Mouse (Mus musculus) cerebellum, adult 8-10 months (tissue): ENCODE measurements around the gene Carmil1.

Experiments used
- DNase-seq: peaks from one replicate; pipeline ENCODE4 v3.0.0; 2022

Carmil1 gene

DNA sequence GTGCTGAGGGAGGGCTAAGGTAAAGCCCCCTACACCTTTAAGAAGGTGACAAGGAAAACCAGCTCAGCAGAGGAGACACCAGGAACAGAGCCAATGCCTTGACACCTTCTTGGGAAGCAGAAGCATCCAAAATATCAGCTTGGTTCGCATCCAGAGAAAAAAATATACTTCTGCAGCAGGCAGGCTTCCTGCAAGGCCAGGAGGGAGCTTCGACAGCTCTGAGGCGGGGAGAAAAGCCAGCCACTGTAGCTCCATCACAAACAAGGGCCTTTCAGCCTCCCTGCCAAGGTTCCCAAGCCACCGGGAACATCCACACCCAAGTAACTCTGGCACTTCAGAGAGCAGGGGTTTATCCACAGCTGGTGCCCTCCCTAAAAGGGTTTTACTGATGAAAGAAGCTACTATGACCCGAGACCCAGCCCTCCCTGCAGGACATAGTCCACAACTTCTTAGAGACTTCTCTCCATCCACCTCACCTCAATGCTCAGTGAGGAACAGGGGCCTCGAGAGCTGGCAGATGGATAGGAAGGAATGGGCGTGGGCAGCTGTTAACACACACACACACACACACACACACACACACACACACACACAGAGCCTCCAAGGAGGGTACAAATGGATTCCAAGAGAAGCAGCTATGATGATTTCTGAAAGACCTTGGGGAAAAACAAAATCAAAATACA lies 80.6 kb downstream of the Carmil1 start:
- DNase-seq, result no peak

- DNase-seq, result no peak
Observed at GRCm38 (mm10) chr13:24198396-24198924, 82.1 kb downstream of the Carmil1 start.

GRCm38 (mm10) chr13:24195371-24195770 lies 85.2 kb downstream of the Carmil1 start:
- no peak for DNase-seq

GRCm38 (mm10) chr13:24194018-24194417 lies 86.6 kb downstream of the Carmil1 start:
- DNase-seq, result no peak

DNA sequence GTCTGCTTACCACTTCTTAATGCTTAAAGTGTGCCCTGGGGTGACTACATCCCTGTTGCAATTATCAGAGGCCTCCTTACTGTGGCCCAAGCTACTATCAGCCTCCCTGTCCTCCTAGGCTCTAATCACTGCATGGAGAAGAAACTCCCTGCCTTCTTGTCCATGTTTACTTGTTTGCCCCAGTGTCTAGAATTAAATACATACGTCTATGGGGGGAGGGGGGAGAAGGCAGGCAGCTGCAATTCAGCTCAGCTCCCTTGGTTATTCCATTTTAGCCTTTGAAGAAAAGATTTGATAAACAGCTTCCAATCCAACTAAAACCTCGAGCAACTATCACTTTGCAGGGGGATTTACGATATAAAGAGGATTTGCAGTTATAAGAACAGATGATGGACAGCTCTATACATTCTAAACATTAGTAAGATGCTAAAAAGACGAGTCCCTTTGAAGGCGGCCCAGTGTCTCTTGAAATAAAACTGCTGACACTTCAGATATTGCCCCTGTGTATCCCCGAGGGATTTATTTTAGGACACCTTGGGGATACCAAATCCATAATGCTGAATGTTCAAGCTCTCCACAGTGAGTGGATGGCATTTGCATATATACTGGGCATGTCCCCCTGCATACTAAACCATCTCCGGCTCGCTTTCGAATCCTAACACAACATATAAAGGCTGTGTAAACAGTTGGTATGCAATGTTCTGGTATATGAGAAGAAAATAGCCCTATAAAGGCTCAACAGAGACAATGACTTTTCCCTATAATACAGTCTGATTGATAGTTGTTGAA lies 89.5 kb downstream of the Carmil1 start:
- DNase-seq, result no peak

DNA sequence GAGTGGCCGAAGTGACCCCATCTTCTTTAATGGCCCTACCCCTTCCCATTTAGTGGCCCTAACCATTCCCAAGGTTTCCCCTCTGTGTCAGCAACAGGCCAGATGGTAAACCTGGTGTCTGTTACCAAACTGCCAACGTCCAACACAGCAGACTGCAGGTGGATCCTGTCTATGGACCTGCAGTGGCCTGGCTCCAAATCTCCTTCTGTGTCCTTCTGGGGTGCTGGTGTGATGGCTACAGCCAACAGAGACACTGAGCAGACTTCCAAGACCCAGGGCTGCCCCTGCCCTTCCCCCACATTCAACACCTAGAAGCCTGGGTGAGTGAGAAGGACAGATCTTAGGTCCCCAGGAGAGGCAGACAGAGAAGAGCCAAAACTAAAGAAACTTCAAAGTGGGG lies 93.6 kb downstream of the Carmil1 start:
- peak; percentile 47 for DNase-seq

GRCm38 (mm10) chr13:24185641-24186040 lies 95.0 kb downstream of the Carmil1 start:
- DNase-seq, result no peak

GRCm38 (mm10) chr13:24182878-24183277 lies 97.7 kb downstream of the Carmil1 start:
- no peak for DNase-seq

GRCm38 (mm10) chr13:24179538-24179937 lies 101.1 kb downstream of the Carmil1 start:
- no peak for DNase-seq

DNA sequence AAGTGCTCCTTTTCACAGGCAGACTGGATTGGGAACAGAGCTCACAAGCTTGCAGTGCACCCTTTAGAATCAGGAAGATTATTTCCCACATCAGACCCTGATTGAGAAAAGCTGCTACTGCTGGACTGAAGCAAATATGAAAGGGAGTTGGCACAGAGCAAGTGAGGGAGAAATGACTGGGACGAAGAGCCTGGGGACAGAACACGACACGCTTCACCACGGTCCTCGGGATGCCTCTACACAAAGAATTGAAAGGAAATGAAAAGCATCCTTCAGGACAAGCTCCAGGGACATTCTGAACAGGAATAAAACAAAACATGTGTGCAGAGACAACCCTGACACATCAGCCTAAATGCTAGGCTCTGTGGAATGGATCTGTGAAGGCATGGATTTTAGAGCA lies 103.0 kb downstream of the Carmil1 start:
- no peak for DNase-seq

DNA sequence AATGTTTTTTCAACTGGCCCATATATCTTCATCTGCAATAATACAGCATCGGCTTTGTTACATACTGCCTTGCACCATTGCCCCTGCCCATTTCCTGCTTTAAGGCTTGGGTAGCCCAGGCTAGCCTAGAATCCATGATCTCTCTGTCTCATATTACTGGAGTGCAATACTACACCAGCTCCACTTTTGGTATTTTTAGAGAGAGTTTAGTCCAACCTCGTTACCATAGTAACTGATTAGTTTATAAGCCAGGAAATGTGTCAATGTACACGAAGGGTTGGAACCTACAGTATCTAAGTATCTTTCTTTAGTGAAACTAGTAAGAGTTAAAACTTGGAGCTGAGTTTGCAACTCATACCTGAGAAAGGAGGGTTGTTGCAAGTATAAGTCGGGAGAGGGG lies 103.8 kb downstream of the Carmil1 start:
- DNase-seq, result no peak

DNA sequence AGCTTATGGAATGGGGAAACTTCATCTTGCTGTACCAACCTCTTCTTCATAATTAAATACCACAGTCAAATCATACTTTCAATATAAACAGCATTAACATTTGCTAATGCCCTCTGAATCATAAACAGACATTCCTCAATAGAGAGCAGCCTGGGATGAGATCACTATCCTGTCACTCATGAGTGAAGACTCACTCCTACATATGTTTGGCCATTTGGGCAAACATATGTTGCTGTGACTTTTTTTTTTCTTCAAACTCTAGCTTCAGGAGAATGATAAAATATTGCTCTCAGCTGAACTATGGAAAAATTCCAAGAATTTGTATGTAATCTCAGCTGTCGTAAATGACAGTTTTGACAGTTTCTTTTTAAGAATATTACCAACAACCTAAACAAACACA lies 110.9 kb downstream of the Carmil1 start:
- peak; percentile 13 for DNase-seq

GRCm38 (mm10) chr13:24163368-24163767 lies 117.2 kb downstream of the Carmil1 start:
- no peak for DNase-seq

GRCm38 (mm10) chr13:24161105-24161504 lies 119.5 kb downstream of the Carmil1 start:
- DNase-seq, result no peak

DNA sequence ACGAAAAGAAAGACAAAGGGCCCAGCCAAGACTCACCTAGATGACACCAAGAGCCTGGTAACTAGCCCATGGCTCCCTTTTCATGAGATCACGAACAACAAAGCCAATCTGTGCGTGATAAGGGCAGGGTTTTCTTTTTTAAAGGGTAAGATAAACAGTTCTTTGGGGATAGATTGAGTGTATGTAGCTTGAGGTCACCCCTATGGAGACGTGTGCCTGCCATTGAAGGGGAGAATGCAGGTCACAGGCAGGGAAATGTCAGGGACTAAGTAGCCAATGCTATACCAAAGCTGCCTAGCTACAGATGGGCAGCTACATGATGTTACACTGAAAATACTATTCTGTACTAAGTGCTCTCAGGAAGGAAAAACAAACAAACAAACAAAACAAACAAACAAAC lies 120.6 kb downstream of the Carmil1 start:
- no peak for DNase-seq

DNA sequence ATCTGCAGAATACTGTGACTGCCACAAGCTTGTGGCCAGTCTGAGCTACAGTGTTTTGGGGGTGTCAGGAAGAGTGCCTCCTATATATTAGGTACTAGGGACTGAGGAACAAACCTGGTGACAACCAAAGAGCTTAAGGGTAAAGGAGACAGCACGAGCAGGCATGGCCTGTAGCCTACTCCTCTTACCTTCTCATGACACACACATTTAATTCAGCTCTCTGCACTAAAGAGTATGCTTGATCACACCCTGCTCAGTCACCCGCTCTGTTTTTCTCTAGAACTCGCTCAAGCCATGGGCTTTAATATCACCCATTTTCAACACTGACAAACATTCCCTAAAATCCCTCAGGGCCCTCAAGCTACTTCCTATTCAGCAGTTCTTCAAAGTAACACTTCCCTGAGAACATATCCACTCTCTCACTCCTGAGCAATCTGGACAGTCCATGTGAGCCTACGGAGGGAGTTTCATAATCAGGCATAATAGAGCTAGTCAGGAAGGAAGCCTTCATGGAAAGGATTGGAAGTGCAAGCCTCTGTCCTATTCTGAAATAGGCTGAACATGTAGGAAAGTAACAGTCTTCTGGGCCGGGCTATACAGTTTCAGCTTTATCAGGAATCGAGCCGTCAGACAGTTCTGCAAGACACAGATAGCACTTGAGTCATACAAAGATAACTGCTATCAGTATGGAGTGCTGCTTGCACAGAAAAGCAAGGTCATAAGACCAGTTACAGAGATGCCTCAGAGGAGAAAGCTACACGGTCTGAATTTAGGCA lies 121.2 kb downstream of the Carmil1 start:
- no peak for DNase-seq

- no peak for DNase-seq
Observed at GRCm38 (mm10) chr13:24157560-24158011, 123.0 kb downstream of the Carmil1 start.

DNA sequence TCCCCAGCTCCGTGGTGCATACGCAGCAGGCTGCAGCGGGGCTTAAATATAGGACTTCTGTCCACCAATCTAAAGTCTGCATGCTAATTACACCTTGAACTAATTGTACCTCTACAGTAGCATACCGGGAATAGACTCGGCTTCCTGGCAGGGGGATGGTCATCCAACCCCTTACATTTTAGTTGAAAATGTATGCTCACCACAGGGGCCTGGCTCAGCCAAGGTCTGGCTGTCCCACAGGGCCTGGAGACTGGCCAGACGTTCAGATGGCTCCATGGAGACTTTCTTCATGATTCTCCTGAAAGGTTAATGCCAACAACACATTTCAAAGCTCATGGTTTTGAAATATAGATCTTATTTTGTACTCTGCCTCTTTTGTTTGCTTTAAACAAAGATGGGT lies 125.4 kb downstream of the Carmil1 start:
- peak; percentile 64 for DNase-seq

DNA sequence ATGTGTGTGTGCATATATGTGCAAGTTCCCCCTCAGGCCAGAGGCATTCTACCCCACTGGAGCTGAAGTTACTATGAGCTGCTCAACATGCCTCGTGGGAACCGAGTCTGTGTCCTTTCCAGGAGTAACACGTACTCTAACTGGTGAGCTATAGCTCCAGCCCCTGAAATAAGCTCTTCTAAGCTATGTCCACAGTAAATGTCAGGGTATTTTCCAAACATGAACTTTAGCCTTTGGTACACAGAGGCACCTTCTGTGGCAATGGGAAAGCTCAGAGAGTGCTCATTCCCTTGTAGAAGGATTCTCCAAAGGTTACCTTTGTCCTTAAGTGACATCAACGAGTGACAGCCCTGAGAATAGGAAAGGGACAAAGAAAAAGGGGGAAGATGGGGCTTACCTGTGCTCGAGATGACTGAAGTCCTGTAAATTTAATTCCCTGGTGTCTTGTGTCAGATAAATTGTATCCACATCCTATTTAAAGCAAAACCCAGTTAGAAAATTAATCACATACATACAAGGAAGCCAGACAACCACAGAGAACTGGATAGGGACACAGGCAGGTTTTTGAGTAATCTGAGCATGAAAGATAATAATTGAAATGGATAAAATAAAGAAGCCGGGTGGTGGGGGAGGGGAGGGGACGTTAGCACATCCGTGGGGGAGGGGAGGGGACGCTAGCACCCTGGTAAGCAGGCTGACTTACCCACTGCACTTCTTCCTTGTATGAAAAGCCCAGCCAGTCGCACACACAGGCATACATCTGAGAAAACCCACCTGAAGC lies 126.1 kb downstream of the Carmil1 start:
- DNase-seq, result no peak

DNA sequence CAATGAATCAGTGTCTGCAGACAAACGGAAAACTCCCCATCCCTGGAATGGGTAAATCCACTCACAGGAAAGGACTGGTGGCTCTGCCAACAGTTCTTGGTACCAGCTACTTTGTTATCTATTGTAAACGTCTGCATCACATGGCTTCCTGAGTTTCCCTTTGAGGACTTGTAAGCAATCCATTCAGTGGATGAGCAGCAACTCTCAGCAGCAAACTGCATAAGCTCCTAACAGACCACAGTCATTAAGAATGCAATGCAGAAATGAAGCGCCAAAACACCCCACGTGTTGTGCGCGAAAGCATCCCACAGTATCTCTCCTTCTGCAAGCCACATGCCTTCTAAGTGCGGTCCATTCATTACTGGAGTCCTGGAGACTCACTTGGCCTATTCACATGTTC lies 128.0 kb downstream of the Carmil1 start:
- DNase-seq, result no peak

DNA sequence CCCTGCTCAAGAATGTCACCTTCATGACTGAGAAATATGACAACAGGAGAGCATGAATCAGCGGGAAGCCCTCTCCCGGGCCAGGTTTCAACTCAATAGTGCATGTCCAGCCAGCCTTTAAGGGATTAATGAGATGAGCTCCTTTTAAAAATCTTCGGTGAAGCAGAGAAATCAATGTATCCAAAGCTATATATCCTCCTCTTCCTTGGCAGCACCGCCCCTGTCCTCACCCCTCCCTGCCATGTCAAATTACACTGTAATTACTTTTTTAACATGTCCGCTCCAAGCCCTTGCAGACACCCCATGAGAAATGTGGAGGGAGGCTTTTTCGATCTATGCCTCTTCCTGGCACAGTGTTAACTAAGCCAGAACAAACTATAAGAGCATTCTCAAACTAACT lies 129.3 kb downstream of the Carmil1 start:
- DNase-seq, result no peak

DNA sequence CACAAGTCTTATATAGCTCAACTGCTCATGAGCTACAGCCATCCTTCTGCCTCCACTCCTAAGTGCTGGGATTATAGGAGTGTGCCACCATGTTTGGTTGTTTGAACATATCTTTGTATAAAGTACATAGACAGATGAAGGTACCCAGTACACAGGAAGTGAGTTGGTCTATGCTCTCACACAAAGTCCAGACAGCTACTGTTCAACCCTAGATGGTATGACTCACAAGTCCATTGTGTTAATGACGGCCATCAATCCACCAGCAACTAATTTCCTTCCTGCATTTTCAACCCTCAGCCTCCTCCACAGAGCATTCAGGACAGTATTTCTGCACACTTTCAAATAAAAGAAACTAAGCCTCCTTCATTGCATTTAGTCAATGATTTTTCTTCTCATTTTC lies 132.0 kb downstream of the Carmil1 start:
- no peak for DNase-seq

GRCm38 (mm10) chr13:24147006-24147405 lies 133.6 kb downstream of the Carmil1 start:
- no peak for DNase-seq
